Mouse (Mus musculus) frontal cortex, postnatal 14 days (tissue): Measurements from ENCODE around the gene Fads6.

Experiments used
- DNase-seq, 2 experiments: peaks; one replicate each; pipeline ENCODE4 v3.0.0; 2022; ENCODE audit warnings: low spot score in 2 of 2

Fads6 gene

GRCm38 (mm10) chr11:115276780-115277603 is 20.5 kb downstream of the Fads6 start, which contains the start of gene Fdxr:
Fdxr (minus strand) TSS chr11:115277050.
- DNase-seq = peak; percentile 97 to 98

- DNase-seq = no peak
Observed at GRCm38 (mm10) chr11:115275954-115276353, 21.5 kb downstream of the Fads6 start.

- no peak for DNase-seq
Observed at GRCm38 (mm10) chr11:115275509-115275908, 22.0 kb downstream of the Fads6 start.

- no peak for DNase-seq
Observed at GRCm38 (mm10) chr11:115274771-115275170, 22.7 kb downstream of the Fads6 start.

GRCm38 (mm10) chr11:115274178-115274577 is 23.3 kb downstream of the Fads6 start:
- no peak for DNase-seq

GRCm38 (mm10) chr11:115273735-115274134 is 23.7 kb downstream of the Fads6 start:
- no peak for DNase-seq

- DNase-seq = no peak
Observed at GRCm38 (mm10) chr11:115272894-115273498, 24.5 kb downstream of the Fads6 start.

- DNase-seq = no peak
Observed at GRCm38 (mm10) chr11:115271481-115271880, 26.0 kb downstream of the Fads6 start.

GRCm38 (mm10) chr11:115271052-115271451 is 26.4 kb downstream of the Fads6 start:
- DNase-seq = no peak

- DNase-seq = peak; percentile 70 to 84
Observed at GRCm38 (mm10) chr11:115270148-115270861, 27.2 kb downstream of the Fads6 start.

GRCm38 (mm10) chr11:115269330-115270066 is 28.0 kb downstream of the Fads6 start:
- no peak for DNase-seq

GRCm38 (mm10) chr11:115267958-115268357 is 29.5 kb downstream of the Fads6 start:
- no peak for DNase-seq

GRCm38 (mm10) chr11:115267061-115267883 is 30.2 kb downstream of the Fads6 start, which contains the start of gene Grin2c:
Grin2c (minus strand) TSS chr11:115267243.
- DNase-seq = no peak

- no peak for DNase-seq
Observed at GRCm38 (mm10) chr11:115266400-115266778, 31.1 kb downstream of the Fads6 start.

GRCm38 (mm10) chr11:115265771-115266399 is 31.6 kb downstream of the Fads6 start:
- DNase-seq = no peak

GRCm38 (mm10) chr11:115264862-115265668 is 32.4 kb downstream of the Fads6 start:
- no peak for DNase-seq

GRCm38 (mm10) chr11:115264136-115264861 is 33.2 kb downstream of the Fads6 start:
- DNase-seq = no peak

- DNase-seq = no peak
Observed at GRCm38 (mm10) chr11:115262954-115263353, 34.5 kb downstream of the Fads6 start.

GRCm38 (mm10) chr11:115259134-115259533 is 38.3 kb downstream of the Fads6 start:
- no peak for DNase-seq
